ENCODE assay signal across 7 mouse cellular contexts in the genomic region with DNA sequence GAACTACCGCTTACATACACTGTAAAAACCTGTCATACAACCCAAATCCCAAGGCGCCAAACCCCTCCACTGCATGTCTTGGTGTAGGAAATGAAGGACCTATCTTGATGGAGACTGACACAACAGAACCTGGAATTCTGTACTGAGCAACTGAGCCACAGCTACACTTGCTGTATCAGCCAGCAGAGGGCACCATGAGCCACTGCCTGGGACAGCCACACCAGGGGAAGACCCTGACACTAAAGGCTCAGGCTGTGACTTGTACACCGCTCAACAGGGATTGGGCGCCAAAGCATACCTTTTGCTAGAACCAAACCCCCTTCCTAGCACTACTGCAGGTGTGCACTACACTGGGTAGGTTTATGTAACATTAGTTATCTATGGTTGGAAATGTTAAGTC.
DNase-seq lines count a peak whose midpoint lies in the region; ATAC-seq and TF ChIP-seq lines count a peak whose summit lies in the region.

No protein-coding gene starts in this region.

- no peak for TF ChIP-seq POLR2A in MEL (IDR thresholded peaks at IDR 0.05; ENCODE audit: control insufficient read depth in 1 of 2, insufficient read depth in 1 of 2, low read depth in 1 of 2, low read length in 2 of 2, poor library complexity in 1 of 2)
- TF ChIP-seq POLR2A in bone marrow, adult 2 months (IDR thresholded peaks at IDR 0.05; ENCODE audit: borderline replicate concordance, control insufficient read depth, low read depth, low read length): no peak

- peak; percentile 46 for DNase-seq in MEL (ENCODE audit: low read depth, low spot score)
- DNase-seq in layer of hippocampus, adult 8-10 months (ENCODE audit: low spot score in 2 of 2): peak; percentile 59 to 74
- DNase-seq in lung, postnatal 10 days: peak; percentile 82
- DNase-seq in right cerebral cortex, postnatal 14 days: peak; percentile 64

- no peaks in the 10 kb centered on the region for H3K36me3 ChIP-seq in MEL (ENCODE audit: control insufficient read depth in 1 of 2, insufficient read depth in 2 of 2, low read length in 2 of 2)
- H3K36me3 ChIP-seq in forebrain, embryonic 12.5 days (replicated peaks): peaks cover 88% of the 10 kb centered on the region

- H3K4me1 ChIP-seq in MEL (ENCODE audit: control insufficient read depth in 1 of 2, insufficient read depth in 2 of 2, low read length in 2 of 2): no peaks in the 10 kb centered on the region
- H3K4me1 ChIP-seq in bone marrow, adult 2 months (ENCODE audit: control insufficient read depth, insufficient read depth, low read length): no peaks in the 10 kb centered on the region
- H3K4me1 ChIP-seq in forebrain, embryonic 12.5 days: peaks cover 10% of the 10 kb centered on the region

- peak; percentile 78 for ATAC-seq in forebrain, embryonic 12.5 days (ENCODE audit: low FRiP score)
- peak; percentile 46 to 57; a peak in 2 of 4 replicates for ATAC-seq in hematopoietic stem cell, adult 5-6 weeks (replicated peaks in 1 of 2; ENCODE audit: insufficient read depth in 1 of 2, low FRiP score in 2 of 2, low TSS enrichment in 1 of 2, low read depth in 1 of 2, poor library complexity in 2 of 2, severe bottlenecking in 2 of 2)

- no peaks in the 10 kb centered on the region for H3K79me2 ChIP-seq in MEL (ENCODE audit: control insufficient read depth, insufficient read depth, low read length, poor library complexity)

- H3K4me3 ChIP-seq in MEL (ENCODE audit: control insufficient read depth in 1 of 2, insufficient read depth in 1 of 2, low read depth in 2 of 2, low read length in 2 of 2): no peak overlapping the region
- no peak overlapping the region for H3K4me3 ChIP-seq in bone marrow, adult 2 months (replicated peaks; ENCODE audit: control insufficient read depth, low read depth, low read length)
- H3K4me3 ChIP-seq in forebrain, embryonic 12.5 days (replicated peaks): no peak overlapping the region

- peak; percentile 68 to 87 (median 86) for TF ChIP-seq CTCF in MEL (IDR thresholded peaks at IDR 0.05 in 2 of 3, conservative IDR thresholded peaks at IDR 0.05 in 1 of 3; ENCODE audit: control insufficient read depth in 1 of 3, insufficient read depth in 1 of 3, low read depth in 2 of 3, low read length in 3 of 3, poor library complexity in 1 of 3, severe bottlenecking in 1 of 3)
- peak; percentile 70 for TF ChIP-seq CTCF in bone marrow, adult 2 months (IDR thresholded peaks at IDR 0.05; ENCODE audit: control insufficient read depth, insufficient read depth, low read length)

- H3K4me2 ChIP-seq in forebrain, embryonic 12.5 days: no peak overlapping the region

- no peak for TF ChIP-seq EP300 in MEL (IDR thresholded peaks at IDR 0.05; ENCODE audit: low read depth in 1 of 2, low read length in 2 of 2)

- 85% methylated on average over 4 of the region's 4 CpGs for WGBS in bone marrow, adult 2 months
- WGBS in forebrain, embryonic 12.5 days: 73% methylated on average over 4 of the region's 4 CpGs

- H3K9me3 ChIP-seq in MEL (replicated peaks; ENCODE audit: insufficient read depth, low read length): no peaks in the 10 kb centered on the region
- H3K9me3 ChIP-seq in forebrain, embryonic 12.5 days: no peaks in the 10 kb centered on the region

- no peaks in the 10 kb centered on the region; a peak in 1 of 4 replicates for H3K27me3 ChIP-seq in MEL (ENCODE audit: control insufficient read depth in 1 of 2, insufficient read depth in 2 of 2, low read length in 2 of 2)
- no peaks in the 10 kb centered on the region for H3K27me3 ChIP-seq in forebrain, embryonic 12.5 days

- TF ChIP-seq RAD21 in MEL (IDR thresholded peaks at IDR 0.05; ENCODE audit: low read depth, low read length): peak; percentile 87

- no peak overlapping the region for H3K9ac ChIP-seq in MEL (ENCODE audit: control insufficient read depth, low read depth, low read length, poor library complexity, severe bottlenecking)
- no peak overlapping the region for H3K9ac ChIP-seq in forebrain, embryonic 12.5 days

- no peak overlapping the region for H3K27ac ChIP-seq in MEL (ENCODE audit: control insufficient read depth, low read depth, low read length)
- no peak overlapping the region for H3K27ac ChIP-seq in bone marrow, adult 2 months (ENCODE audit: control insufficient read depth, insufficient read depth, low read depth, low read length, poor library complexity)
- H3K27ac ChIP-seq in forebrain, embryonic 12.5 days: no peak overlapping the region

TF ChIP-seq in MEL, 35 proteins besides CTCF, POLR2A, EP300 and RAD21:
- no peak for TF ChIP-seq RCOR1 (IDR thresholded peaks at IDR 0.05; ENCODE audit: low read depth, low read length)
- peak; percentile 97 for TF ChIP-seq SMC3 (IDR thresholded peaks at IDR 0.05; ENCODE audit: low read depth, low read length)
- peak; percentile 93 for TF ChIP-seq ZC3H11A (IDR thresholded peaks at IDR 0.05; ENCODE audit: low read depth, low read length)
- no peak for TF ChIP-seq POLR2AphosphoS5 (IDR thresholded peaks at IDR 0.05; ENCODE audit: borderline replicate concordance, low read depth, low read length)
TF ChIP-seq in MEL: peak in this region for 2.
